Mouse (Mus musculus) urinary bladder, postnatal 0 days (tissue): Measurements from ENCODE around the gene Efna5. TPM values are rescaled to one million over a fixed set of nuclear protein-coding genes. Genes with fewer than 3 reads are reported as not detected.

Source experiments
- polyA plus RNA-seq: library from polyadenylated mRNA; unstranded; fragments of >200 nt; fragmentation: Nextera tagmentation; extraction: Ambion mirVana; gene quantifications from 2 replicates; pipeline ENCODE4 v1.2.1, GENCODE M21; 2015

The Efna5 gene
- polyA plus RNA-seq, result 19.3 and 19.8 TPM in 2 replicates

DNA sequence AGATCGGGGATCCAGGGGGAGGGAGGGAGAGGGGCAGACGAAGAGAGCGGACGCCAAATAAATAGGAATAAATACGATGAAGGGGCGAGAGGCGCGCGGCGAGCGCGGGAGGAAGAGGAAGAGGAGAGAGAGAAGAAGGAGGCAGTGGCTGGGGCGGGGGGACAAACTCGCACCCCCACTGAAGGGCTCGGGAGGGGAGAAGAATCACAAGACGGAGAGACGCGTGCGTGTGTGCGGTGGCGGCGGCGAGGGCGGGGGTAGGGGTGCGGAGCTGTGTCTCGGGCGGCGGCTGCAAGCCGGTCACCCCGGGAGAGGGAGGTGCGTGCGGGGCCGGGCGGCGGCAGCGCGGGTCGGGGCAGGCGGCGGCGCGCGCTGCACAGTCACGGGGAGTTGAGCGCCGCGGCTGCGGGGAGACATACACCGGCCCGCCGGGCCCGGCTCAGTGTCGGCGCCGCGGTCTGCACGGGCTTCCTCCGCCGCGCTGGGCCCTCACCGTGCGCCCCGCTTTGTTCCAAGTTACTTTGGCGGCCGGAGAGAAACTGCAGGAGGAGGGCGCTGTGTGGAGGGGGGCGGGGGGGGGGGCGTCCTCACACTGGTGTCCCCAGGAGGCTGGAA, at the start of gene Efna5:
Gene Efna5 (minus strand): TSS at position 142 of the 615 bp plus-strand sequence.

